Mouse (Mus musculus) E14TG2a.4 (cell line): ENCODE measurements around the gene Atxn1.

Experiments
- H3K27me3 ChIP-seq: 2 replicates; pipeline ENCODE4 v1.6.1; 2014; ENCODE audit warnings: low read length, control low read depth; ENCODE audit not compliant: insufficient read depth
- H3K36me3 ChIP-seq: 2 replicates; pipeline ENCODE4 v1.6.1; 2014; ENCODE audit warnings: low read length, control low read depth; ENCODE audit not compliant: insufficient read depth
- H3K4me1 ChIP-seq: replicated peaks from 2 replicates; pipeline ENCODE4 v1.6.1; 2014; ENCODE audit warnings: low read depth, low read length, control low read depth
- H3K4me3 ChIP-seq: replicated peaks from 2 replicates; pipeline ENCODE4 v1.5.1; 2014; ENCODE audit warnings: mild to moderate bottlenecking, low read length
- H3K9me3 ChIP-seq: 2 replicates; pipeline ENCODE4 v1.6.1; 2014; ENCODE audit warnings: low read length, control low read depth
- CTCF ChIP-seq: conservative IDR thresholded peaks from 2 replicates; pipeline ENCODE4 v1.5.1; 2014; ENCODE audit warnings: low read length
- NANOG ChIP-seq: IDR thresholded peaks from 2 replicates; pipeline ENCODE4 v1.6.1; 2014; ENCODE audit warnings: borderline replicate concordance, low read length, mixed read lengths
- POU5F1 ChIP-seq: IDR thresholded peaks from 2 replicates; pipeline ENCODE4 v1.6.1; 2014; ENCODE audit warnings: low read length, borderline replicate concordance

Gene Atxn1

DNA sequence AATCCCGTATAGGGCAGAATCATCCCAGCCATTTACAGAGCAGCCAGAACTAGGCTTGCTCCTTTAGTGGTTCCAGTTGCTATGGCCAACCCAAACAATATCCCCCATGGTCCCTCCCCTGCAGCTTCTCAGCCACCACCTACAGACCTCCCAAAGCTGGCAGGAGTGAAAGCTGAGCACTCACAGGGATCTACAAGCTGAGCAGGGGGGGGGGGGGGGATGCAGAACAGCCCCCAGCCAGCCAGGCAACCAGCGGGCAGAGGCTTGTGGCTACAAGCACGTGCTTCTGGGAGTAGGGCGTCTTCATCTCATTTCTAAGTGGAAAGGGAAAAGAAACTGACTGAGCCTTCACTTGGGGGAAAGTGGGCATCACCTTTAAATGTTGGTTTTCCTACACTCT, 59.9 kb downstream of the Atxn1 start:
- TF ChIP-seq CTCF (no peak), POU5F1 (no peak), NANOG (no peak)

DNA sequence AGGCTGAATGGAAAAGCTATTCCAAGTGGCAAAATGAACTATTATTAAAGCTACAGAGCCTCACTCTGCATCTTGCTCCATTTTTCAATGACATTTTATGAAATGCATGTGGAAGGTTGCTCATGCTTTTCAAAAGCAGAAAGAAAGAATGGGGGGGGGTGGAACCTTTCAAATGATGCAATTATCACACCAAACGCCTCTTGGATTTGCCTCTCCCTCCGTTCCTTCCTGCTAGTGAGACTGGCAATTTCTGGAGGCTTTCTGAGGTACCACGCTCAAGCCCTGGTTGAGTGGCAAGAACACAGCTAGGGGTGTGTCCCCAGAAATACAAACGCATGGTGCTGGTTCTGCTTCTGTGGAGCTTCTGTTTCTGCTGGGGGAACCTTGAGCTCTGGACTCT, 60.4 kb downstream of the Atxn1 start:
- TF ChIP-seq NANOG: no peak
- no peak for TF ChIP-seq CTCF
- no peak for TF ChIP-seq POU5F1
- Histone ChIP-seq H3K4me1 (no peaks in the 10 kb centered on the region), H3K36me3 (no peaks in the 10 kb centered on the region), H3K9me3 (no peaks in the 10 kb centered on the region), H3K27me3 (no peaks in the 10 kb centered on the region), H3K4me3 (no peak overlapping the region)

More for the DNA sequence above, 59.9 kb downstream of the Atxn1 start:
- Histone ChIP-seq H3K36me3 (no peaks in the 10 kb centered on the region), H3K9me3 (no peaks in the 10 kb centered on the region), H3K27me3 (no peaks in the 10 kb centered on the region), H3K4me3 (no peak overlapping the region), H3K4me1 (no peaks in the 10 kb centered on the region)

GRCm38 (mm10) chr13:45903519-45904274, 61.1 kb downstream of the Atxn1 start:
- Histone ChIP-seq H3K4me1 (no peaks in the 10 kb centered on the region), H3K36me3 (no peaks in the 10 kb centered on the region), H3K9me3 (no peaks in the 10 kb centered on the region), H3K27me3 (no peaks in the 10 kb centered on the region), H3K4me3 (no peak overlapping the region)
- TF ChIP-seq CTCF (no peak), NANOG (no peak), POU5F1 (no peak)

- Histone ChIP-seq H3K4me1 (no peaks in the 10 kb centered on the region), H3K27me3 (no peaks in the 10 kb centered on the region), H3K9me3 (no peaks in the 10 kb centered on the region), H3K4me3 (no peak overlapping the region), H3K36me3 (no peaks in the 10 kb centered on the region)
- no peak for TF ChIP-seq CTCF
- TF ChIP-seq NANOG: no peak
- TF ChIP-seq POU5F1: no peak
These were observed 62.4 kb downstream of the Atxn1 start for GRCm38 (mm10) chr13:45902457-45902856.

DNA sequence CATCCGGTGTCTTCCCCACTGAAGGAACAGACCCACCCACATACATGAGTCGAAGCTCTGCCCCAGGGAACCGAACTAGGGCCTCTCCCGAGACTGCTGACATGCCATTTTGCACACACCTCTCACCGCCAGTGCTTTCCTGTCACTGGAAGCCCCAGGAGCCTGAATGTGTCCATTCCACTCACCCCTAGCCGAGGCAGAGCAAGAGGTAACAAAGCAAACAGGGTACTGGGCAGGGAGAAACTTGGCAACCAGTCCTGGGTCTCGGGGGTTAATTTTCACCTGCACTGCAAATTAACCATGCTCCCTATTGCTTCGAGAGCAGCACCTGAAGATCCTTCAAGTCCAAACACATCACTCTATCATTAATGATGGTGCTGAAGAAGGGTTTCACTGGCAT, 64.0 kb downstream of the Atxn1 start:
- no peak for TF ChIP-seq CTCF
- TF ChIP-seq POU5F1: no peak
- TF ChIP-seq NANOG: no peak
- Histone ChIP-seq H3K4me3 (no peak overlapping the region), H3K9me3 (no peaks in the 10 kb centered on the region)

GRCm38 (mm10) chr13:45897571-45897970, 67.2 kb downstream of the Atxn1 start:
- H3K27me3 ChIP-seq: no peaks in the 10 kb centered on the region
- H3K4me1 ChIP-seq: no peaks in the 10 kb centered on the region
- TF ChIP-seq POU5F1 (no peak), NANOG (no peak)

More for the DNA sequence above, 64.0 kb downstream of the Atxn1 start:
- H3K36me3 ChIP-seq: no peaks in the 10 kb centered on the region
- H3K27me3 ChIP-seq: no peaks in the 10 kb centered on the region
- H3K4me1 ChIP-seq: no peaks in the 10 kb centered on the region

DNA sequence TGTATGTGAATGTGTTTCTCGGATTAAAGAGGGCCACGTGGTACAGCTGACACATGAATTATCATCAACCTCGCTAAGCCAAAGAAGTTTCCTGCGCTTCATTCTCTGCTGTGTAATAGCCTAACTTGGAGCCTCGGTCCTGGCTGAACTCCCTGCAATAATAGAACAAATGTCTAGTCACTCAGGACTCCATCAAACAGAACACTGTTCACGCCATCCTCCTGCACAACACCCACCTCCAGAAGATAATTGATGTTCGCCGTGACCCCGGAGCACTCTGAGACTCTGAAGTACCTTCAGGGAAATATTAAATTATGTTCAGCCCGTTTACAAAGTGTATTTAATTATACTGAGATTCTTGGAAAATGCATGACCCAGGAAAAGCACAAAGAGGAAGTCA, 70.0 kb downstream of the Atxn1 start:
- Histone ChIP-seq H3K9me3 (no peaks in the 10 kb centered on the region), H3K36me3 (no peaks in the 10 kb centered on the region), H3K27me3 (no peaks in the 10 kb centered on the region), H3K4me3 (no peak overlapping the region), H3K4me1 (no peaks in the 10 kb centered on the region)
- TF ChIP-seq POU5F1 (no peak), NANOG (no peak), CTCF (no peak)

More at GRCm38 (mm10) chr13:45897571-45897970, 67.2 kb downstream of the Atxn1 start:
- H3K36me3 ChIP-seq: no peaks in the 10 kb centered on the region
- H3K4me3 ChIP-seq: no peak overlapping the region
- H3K9me3 ChIP-seq: no peaks in the 10 kb centered on the region

GRCm38 (mm10) chr13:45894234-45894633, 70.6 kb downstream of the Atxn1 start:
- Histone ChIP-seq H3K4me3 (no peak overlapping the region), H3K27me3 (no peaks in the 10 kb centered on the region), H3K9me3 (no peaks in the 10 kb centered on the region), H3K36me3 (no peaks in the 10 kb centered on the region), H3K4me1 (no peaks in the 10 kb centered on the region)
- no peak for TF ChIP-seq CTCF
- no peak for TF ChIP-seq POU5F1
- no peak for TF ChIP-seq NANOG

- TF ChIP-seq NANOG (no peak), CTCF (no peak), POU5F1 (no peak)
- Histone ChIP-seq H3K27me3 (no peaks in the 10 kb centered on the region), H3K9me3 (no peaks in the 10 kb centered on the region), H3K36me3 (no peaks in the 10 kb centered on the region), H3K4me1 (no peaks in the 10 kb centered on the region), H3K4me3 (no peak overlapping the region)
These were observed 73.7 kb downstream of the Atxn1 start for GRCm38 (mm10) chr13:45891073-45891472.
